11 mouse cellular contexts compared by ENCODE assay signal in genomic region chr5:36900189-36900619, GRCm38 (mm10). TPM values are rescaled to one million over a fixed set of nuclear protein-coding genes. Genes with fewer than 3 reads are reported as not detected.
DNase-seq lines count a peak whose midpoint lies in the region; ATAC-seq lines count a peak whose summit lies in the region.
"Had no signal": no experiment of that assay in that cellular context is flagged by ENCODE, and none has a peak within 500 bp of the region (broad histone marks: within the 10 kb centered on the region; RNA-seq: fewer than 3 reads in every experiment).

No protein-coding gene starts in this region.

- peak; percentile 57 for DNase-seq in hindbrain, embryonic 14.5 days (ENCODE audit: low spot score)
- DNase-seq in MN1 (ENCODE audit: low spot score), result peak; percentile 88
- peak; percentile 46 for DNase-seq in adrenal gland, postnatal 14 days
- DNase-seq in kidney, postnatal 25 days, result peak; percentile 35 to 52
- no peak for DNase-seq in right cerebral cortex, postnatal 36 days (ENCODE audit: low spot score in 2 of 2)

- H3K9me3 ChIP-seq in hindbrain, embryonic 14.5 days (ENCODE audit: control insufficient read depth, low read length), result no peaks in the 10 kb centered on the region
- H3K9me3 ChIP-seq in hindbrain, embryonic 12.5 days (replicated peaks), result no peaks in the 10 kb centered on the region
- H3K9me3 ChIP-seq: embryonic facial prominence, embryonic 15.5 days had no signal

- H3K27ac ChIP-seq in hindbrain, embryonic 14.5 days, result peak overlapping the region; percentile 51
- no peak overlapping the region for H3K27ac ChIP-seq in hindbrain, embryonic 12.5 days
- H3K27ac ChIP-seq: embryonic facial prominence, embryonic 15.5 days had no signal

- 0 out of 2 replicates have a peak, but pooled peaks have one; percentile 29 for ATAC-seq in hindbrain, embryonic 14.5 days (ENCODE audit: low FRiP score)
- no peak for ATAC-seq in hindbrain, embryonic 12.5 days (ENCODE audit: low FRiP score)
- ATAC-seq in megakaryocyte, adult 5-6 weeks (ENCODE audit: poor library complexity, severe bottlenecking), result no peak
- no peak for ATAC-seq in CD4-positive, CD25-positive, alpha-beta regulatory T cell, adult 4 months
- ATAC-seq: inflammation-experienced regulatory T-cells, adult 6 months had no signal

- WGBS in hindbrain, embryonic 14.5 days, result 48% methylated on average over 6 of the region's 6 CpGs
- 69% methylated on average over 6 of the region's 6 CpGs for WGBS in hindbrain, embryonic 12.5 days

- no peaks in the 10 kb centered on the region for H3K36me3 ChIP-seq in hindbrain, embryonic 14.5 days (replicated peaks; ENCODE audit: control insufficient read depth, insufficient read depth)
- H3K36me3 ChIP-seq in hindbrain, embryonic 12.5 days, result no peaks in the 10 kb centered on the region
- H3K36me3 ChIP-seq: embryonic facial prominence, embryonic 15.5 days had no signal

- no peak overlapping the region for H3K9ac ChIP-seq in hindbrain, embryonic 14.5 days
- no peak overlapping the region for H3K9ac ChIP-seq in hindbrain, embryonic 12.5 days
- H3K9ac ChIP-seq: embryonic facial prominence, embryonic 15.5 days had no signal

- peaks cover 22% of the 10 kb centered on the region; the same call in 1 of the 2 replicates for H3K4me1 ChIP-seq in hindbrain, embryonic 14.5 days (replicated peaks; ENCODE audit: control insufficient read depth, insufficient read depth, low read length)
- 0 out of 2 replicates have a peak, but pooled peaks cover 4% of the 10 kb centered on the region for H3K4me1 ChIP-seq in hindbrain, embryonic 12.5 days
- H3K4me1 ChIP-seq: embryonic facial prominence, embryonic 15.5 days had no signal

- no peak overlapping the region for H3K4me3 ChIP-seq in hindbrain, embryonic 14.5 days (replicated peaks; ENCODE audit: low read length)
- H3K4me3 ChIP-seq in hindbrain, embryonic 12.5 days, result no peak overlapping the region
- H3K4me3 ChIP-seq: embryonic facial prominence, embryonic 15.5 days had no signal

- no peak overlapping the region for H3K4me2 ChIP-seq in hindbrain, embryonic 14.5 days (replicated peaks)
- H3K4me2 ChIP-seq in hindbrain, embryonic 12.5 days (replicated peaks), result no peak overlapping the region
- H3K4me2 ChIP-seq: embryonic facial prominence, embryonic 15.5 days had no signal

- no peaks in the 10 kb centered on the region for H3K27me3 ChIP-seq in hindbrain, embryonic 14.5 days (ENCODE audit: control insufficient read depth, insufficient read depth, low read length)
- H3K27me3 ChIP-seq in hindbrain, embryonic 12.5 days, result no peaks in the 10 kb centered on the region

RNA-seq across cellular contexts. Expression of gene Ppp2r2c, which starts 31.9 kb away (rescaled TPM):
- 63.6 and 78.4 TPM in 2 replicates for polyA plus RNA-seq in hindbrain, embryonic 14.5 days (2014; fragmentation: Nextera tagmentation; extraction: Ambion mirVana)
- polyA plus RNA-seq in hindbrain, embryonic 12.5 days (2016; fragmentation: Nextera tagmentation; extraction: Ambion mirVana), result 7.6 and 8.0 TPM in 2 replicates
- 6.5 and 8.9 TPM in 2 replicates for total RNA-seq in adrenal gland, postnatal 14 days (2021)
- total RNA-seq in megakaryocyte, adult 5-6 weeks (2015), result not detected in 2 replicates
- total RNA-seq in megakaryocyte, adult 5-6 weeks (2017), result not detected in 2 replicates
- not detected for polyA plus RNA-seq in CD4-positive, CD25-positive, alpha-beta regulatory T cell, adult 4 months (2017; shearing (Covaris generic))
- polyA plus RNA-seq: liver, adult 2 months had no signal

Comparison
In these comparisons a context has a peak if more than half of its experiments do, and no peak if none do; other contexts are left out.
1. DNase-seq: peak in hindbrain, embryonic 14.5 days (single experiment), MN1 (single experiment), adrenal gland, postnatal 14 days (single experiment) and kidney, postnatal 25 days (2 of 2); none in right cerebral cortex, postnatal 36 days (0 of 2).